Mouse (Mus musculus): ENCODE measurements around the gene AA467197.

AA467197 gene

GRCm38 (mm10) chr2:122636686-122637085 lies at the start of gene AA467197:
AA467197 (plus strand) TSS chr2:122636986.
- no peak for DNase-seq (ENCODE audit: low spot score)

GRCm38 (mm10) chr2:122587861-122588519 lies 48.8 kb upstream of the AA467197 start:
- no peak for DNase-seq (ENCODE audit: low spot score)

- no peak for DNase-seq (ENCODE audit: low spot score)
These were observed 46.4 kb upstream of the AA467197 start for GRCm38 (mm10) chr2:122590351-122590750.

GRCm38 (mm10) chr2:122591213-122591612 lies 45.6 kb upstream of the AA467197 start:
- no peak for DNase-seq (ENCODE audit: low spot score)

- no peak for DNase-seq (ENCODE audit: low spot score)
These were observed 41.3 kb upstream of the AA467197 start for GRCm38 (mm10) chr2:122595461-122595860.

GRCm38 (mm10) chr2:122599736-122600135 lies 37.0 kb upstream of the AA467197 start:
- no peak for DNase-seq (ENCODE audit: low spot score)

- DNase-seq (ENCODE audit: low spot score), result no peak
These were observed 35.4 kb upstream of the AA467197 start for GRCm38 (mm10) chr2:122601354-122601753.

- no peak for DNase-seq (ENCODE audit: low spot score)
These were observed 31.0 kb upstream of the AA467197 start for GRCm38 (mm10) chr2:122605829-122606228.

- no peak for DNase-seq (ENCODE audit: low spot score)
These were observed 28.0 kb upstream of the AA467197 start for GRCm38 (mm10) chr2:122608820-122609219.

- DNase-seq (ENCODE audit: low spot score), result peak; percentile 61
These were observed 25.8 kb upstream of the AA467197 start, which contains the start of gene Gatm for GRCm38 (mm10) chr2:122610746-122611653. Gatm (minus strand) TSS chr2:122611303.

- no peak for DNase-seq (ENCODE audit: low spot score)
These were observed 25.2 kb upstream of the AA467197 start for GRCm38 (mm10) chr2:122611654-122611973.

GRCm38 (mm10) chr2:122616237-122616636 lies 20.5 kb upstream of the AA467197 start:
- DNase-seq (ENCODE audit: low spot score), result no peak

GRCm38 (mm10) chr2:122617792-122618191 lies 19.0 kb upstream of the AA467197 start:
- DNase-seq (ENCODE audit: low spot score), result no peak

- no peak for DNase-seq (ENCODE audit: low spot score)
These were observed 18.1 kb upstream of the AA467197 start for GRCm38 (mm10) chr2:122618719-122619118.

GRCm38 (mm10) chr2:122621337-122622110 lies 15.3 kb upstream of the AA467197 start:
- DNase-seq (ENCODE audit: low spot score), result no peak

GRCm38 (mm10) chr2:122625930-122626329 lies 10.9 kb upstream of the AA467197 start:
- DNase-seq (ENCODE audit: low spot score), result no peak

GRCm38 (mm10) chr2:122628976-122629375 lies 7.8 kb upstream of the AA467197 start:
- DNase-seq (ENCODE audit: low spot score), result peak; percentile 78

- no peak for DNase-seq (ENCODE audit: low spot score)
These were observed 6.9 kb upstream of the AA467197 start for GRCm38 (mm10) chr2:122629871-122630270.

GRCm38 (mm10) chr2:122630465-122631225 lies 6.1 kb upstream of the AA467197 start:
- peak; percentile 87 for DNase-seq (ENCODE audit: low spot score)

GRCm38 (mm10) chr2:122631226-122631801 lies 5.5 kb upstream of the AA467197 start:
- peak; percentile 81 for DNase-seq (ENCODE audit: low spot score)

GRCm38 (mm10) chr2:122637526-122637997 lies 776 bp downstream of the AA467197 start:
- peak; percentile 77 for DNase-seq (ENCODE audit: low spot score)
